Mouse (Mus musculus) adrenal gland, adult 18-20 months (tissue): Measurements from ENCODE around the gene Tubg1. TPM values are rescaled to one million over a fixed set of nuclear protein-coding genes. Genes with fewer than 3 reads are reported as not detected.

ENCODE experiments used
- DNase-seq, 2 experiments: peaks; one replicate each; pipeline ENCODE4 v3.0.0; 2021 to 2022; ENCODE audit warnings: low spot score in 2 of 2
- microRNA-seq, 2 experiments: library from miRNA; unstranded; fragments of <30 nt; microRNA quantifications; one replicate each; pipeline ENCODE4 v1.2.0; 2021; ENCODE audit warnings: borderline number of aligned reads in 2 of 2
- total RNA-seq, 2 experiments: library from RNA; stranded (reverse); gene quantifications; 1 replicate in 1 of 2; 2 replicates in 1 of 2; pipeline ENCODE4 v1.2.3; 2021

Gene Tubg1
- total RNA-seq, 2 experiments from 2014 or later, result 32.9 to 37.0 TPM

- no peak for DNase-seq
Measured at GRCm38 (mm10) chr11:101175636-101176116, 55.9 kb downstream of the Tubg1 start.

Small RNA genes within 50 kb of the gene (microRNA-seq; reads per million reads assigned to microRNA genes)
- 0 reads per million in 2 experiments for gene Gm27626

Other genes with a start within 250 kb of the Tubg1 start
- 100 to 1,000 TPM in 1 of 2 experiments, 10 to 100 TPM in 1; 87.0 to 102 TPM for gene Stat3, start 180.4 kb upstream of the Tubg1 start, total RNA-seq
- gene Cavin1, start 149.1 kb upstream of the Tubg1 start, total RNA-seq, result 100 to 1,000 TPM; 296 to 352 TPM
- gene Atp6v0a1, start 110.5 kb upstream of the Tubg1 start, total RNA-seq, result 100 to 1,000 TPM; 120 to 176 TPM
- gene Naglu, start 49.9 kb upstream of the Tubg1 start, total RNA-seq, result 10 to 100 TPM; 25.8 to 39.0 TPM
- 1 to 10 TPM; 1.2 to 2.0 TPM for gene Hsd17b1, start 41.5 kb upstream of the Tubg1 start, total RNA-seq
- gene Coasy, start 37.4 kb upstream of the Tubg1 start, total RNA-seq, result 10 to 100 TPM; 84.4 to 94.1 TPM
- 10 to 100 TPM; 46.5 to 61.8 TPM for gene Mlx, start 32.7 kb upstream of the Tubg1 start, total RNA-seq
- 1 to 10 TPM; 2.8 to 3.8 TPM for gene Psmc3ip, start 24.5 kb upstream of the Tubg1 start, total RNA-seq
- 10 to 100 TPM; 50.3 to 57.4 TPM for gene Retreg3, start within 50 bp of the Tubg1 start, total RNA-seq
- gene Tubg2, start 36.0 kb downstream of the Tubg1 start, total RNA-seq, result 1 to 10 TPM; 5.9 to 6.4 TPM
- 1 to 10 TPM; 6.4 to 7.3 TPM for gene Cntnap1, start 50.6 kb downstream of the Tubg1 start, total RNA-seq
- gene Plekhh3, start 51.4 kb downstream of the Tubg1 start, total RNA-seq, result 10 to 100 TPM; 24.3 to 25.6 TPM
- under 1 TPM in 1 of 2 experiments, not detected in 1; 0.51 TPM for gene Ccr10, start 55.5 kb downstream of the Tubg1 start, total RNA-seq
- 10 to 100 TPM; 29.5 to 35.6 TPM for gene Ezh1, start 106.5 kb downstream of the Tubg1 start, total RNA-seq
- gene Ramp2, start 126.1 kb downstream of the Tubg1 start, total RNA-seq, result 10 to 100 TPM; 38.3 to 41.4 TPM
- gene Vps25, start 133.8 kb downstream of the Tubg1 start, total RNA-seq, result 100 to 1,000 TPM in 1 of 2 experiments, 10 to 100 TPM in 1; 89.3 to 113 TPM
- 1 to 10 TPM; 4.1 to 4.6 TPM for gene Wnk4, start 140.6 kb downstream of the Tubg1 start, total RNA-seq
- gene Cntd1, start 159.1 kb downstream of the Tubg1 start, total RNA-seq, result under 1 TPM; 0.33 to 0.99 TPM
- 10 to 100 TPM; 79.9 to 86.3 TPM for gene Coa3, start 159.2 kb downstream of the Tubg1 start, total RNA-seq
- 100 to 1,000 TPM; 151 to 161 TPM for gene Becn1, start 182.3 kb downstream of the Tubg1 start, total RNA-seq
- 100 to 1,000 TPM; 139 to 164 TPM for gene Psme3, start 196.3 kb downstream of the Tubg1 start, total RNA-seq
- gene Aoc2, start 205.1 kb downstream of the Tubg1 start, total RNA-seq, result 1 to 10 TPM; 6.0 to 7.0 TPM
- gene Aoc3, start 210.7 kb downstream of the Tubg1 start, total RNA-seq, result 100 to 1,000 TPM in 1 of 2 experiments, 10 to 100 TPM in 1; 40.0 to 124 TPM
- 10 to 100 TPM; 13.0 to 27.5 TPM for gene G6pc, start 247.6 kb downstream of the Tubg1 start, total RNA-seq